Mouse (Mus musculus) common myeloid progenitor, adult 5-6 weeks (primary cell): ENCODE measurements around the gene Trpm3. TPM values are rescaled to one million over a fixed set of nuclear protein-coding genes. Genes with fewer than 3 reads are reported as not detected.

Experiments used
- ATAC-seq: replicated peaks from 2 replicates; pipeline ENCODE4 v1.8.0; 2016; ENCODE audit warnings: low read depth, mild to moderate bottlenecking, moderate TSS enrichment, inconsistent platforms; ENCODE audit not compliant: poor library complexity, severe bottlenecking
- total RNA-seq: library from RNA; stranded (forward); fragments of 200-1000, 187-1606 nt; gene quantifications from 2 replicates; pipeline ENCODE4 v1.2.3, GENCODE M21; 2017

Gene Trpm3
- total RNA-seq, 1 experiment from 2014 or later: 0.18 TPM

GRCm38 (mm10) chr19:22615367-22615766 lies 476.5 kb downstream of the Trpm3 start:
- ATAC-seq: no peak

- no peak for ATAC-seq
Measured at GRCm38 (mm10) chr19:22624801-22625513, 486.1 kb downstream of the Trpm3 start.

GRCm38 (mm10) chr19:22628878-22629277 lies 490.0 kb downstream of the Trpm3 start:
- no peak for ATAC-seq

- ATAC-seq: 0 out of 2 replicates have a peak, but pooled peaks have one; percentile 45
Measured at GRCm38 (mm10) chr19:22631316-22631715, 492.5 kb downstream of the Trpm3 start.

GRCm38 (mm10) chr19:22635635-22636034 lies 496.8 kb downstream of the Trpm3 start:
- ATAC-seq: no peak

GRCm38 (mm10) chr19:22637786-22638185 lies 498.9 kb downstream of the Trpm3 start:
- ATAC-seq: no peak

GRCm38 (mm10) chr19:22638394-22638954 lies 499.6 kb downstream of the Trpm3 start:
- no peak for ATAC-seq

- ATAC-seq: no peak
Measured at GRCm38 (mm10) chr19:22642124-22642523, 503.3 kb downstream of the Trpm3 start.

GRCm38 (mm10) chr19:22656466-22657215 lies 517.8 kb downstream of the Trpm3 start:
- no peak for ATAC-seq

GRCm38 (mm10) chr19:22657251-22657650 lies 518.4 kb downstream of the Trpm3 start:
- no peak for ATAC-seq

GRCm38 (mm10) chr19:22665401-22665800 lies 526.6 kb downstream of the Trpm3 start:
- ATAC-seq: no peak

- no peak for ATAC-seq
Measured at GRCm38 (mm10) chr19:22670222-22670621, 531.4 kb downstream of the Trpm3 start.

- ATAC-seq: no peak
Measured at GRCm38 (mm10) chr19:22672892-22673291, 534.0 kb downstream of the Trpm3 start.

- ATAC-seq: no peak
Measured at GRCm38 (mm10) chr19:22676206-22676605, 537.4 kb downstream of the Trpm3 start.

- ATAC-seq: no peak
Measured at GRCm38 (mm10) chr19:22682238-22682637, 543.4 kb downstream of the Trpm3 start.

- ATAC-seq: no peak
Measured at GRCm38 (mm10) chr19:22691995-22692394, 553.1 kb downstream of the Trpm3 start.

GRCm38 (mm10) chr19:22692553-22692952 lies 553.7 kb downstream of the Trpm3 start:
- no peak for ATAC-seq

- no peak for ATAC-seq
Measured at GRCm38 (mm10) chr19:22692956-22693355, 554.1 kb downstream of the Trpm3 start.

- no peak for ATAC-seq
Measured at GRCm38 (mm10) chr19:22695423-22695822, 556.6 kb downstream of the Trpm3 start.

- ATAC-seq: no peak
Measured at GRCm38 (mm10) chr19:22698737-22699136, 559.9 kb downstream of the Trpm3 start.
